Mouse (Mus musculus) intestine, embryonic 15.5 days (tissue): ENCODE results near the gene Dnajc5. TPM values are rescaled to one million over a fixed set of nuclear protein-coding genes. Genes with fewer than 3 reads are reported as not detected.
A peak's percentile ranks its signal among the peaks of the same experiment; 100 is the strongest.

Source experiments
- ATAC-seq: fragments of 200-750 bp; cut with Nextera tagmentation; 2 replicates; pipeline ENCODE4 v1.8.0; 2017; ENCODE audit warnings: moderate TSS enrichment, moderate library complexity
- H3K27ac ChIP-seq: fragments of 300-500 bp; sonication (generic); 2 replicates; pipeline ENCODE4 v1.5.1; 2015; ENCODE audit warnings: mild to moderate bottlenecking, inconsistent platforms
- H3K27me3 ChIP-seq: fragments of 300-500 bp; sonication (generic); replicated peaks from 2 replicates; pipeline ENCODE4 v1.6.1; 2015; ENCODE audit warnings: inconsistent platforms
- H3K36me3 ChIP-seq: fragments of 300-500 bp; sonication (generic); 2 replicates; pipeline ENCODE4 v1.6.1; 2015; ENCODE audit warnings: inconsistent platforms
- H3K4me1 ChIP-seq: fragments of 300-500 bp; sonication (generic); replicated peaks from 2 replicates; pipeline ENCODE4 v1.6.1; 2015; ENCODE audit warnings: inconsistent platforms
- H3K4me2 ChIP-seq: fragments of 300-500 bp; sonication (generic); replicated peaks from 2 replicates; pipeline ENCODE4 v1.6.1; 2015; ENCODE audit warnings: mild to moderate bottlenecking, inconsistent platforms
- H3K4me3 ChIP-seq: fragments of 300-500 bp; sonication (generic); replicated peaks from 2 replicates; pipeline ENCODE4 v1.5.1; 2015; ENCODE audit warnings: inconsistent platforms
- H3K9ac ChIP-seq: fragments of 300-500 bp; sonication (generic); 2 replicates; pipeline ENCODE4 v1.6.1; 2015; ENCODE audit warnings: inconsistent platforms
- H3K9me3 ChIP-seq: fragments of 300-500 bp; sonication (generic); 2 replicates; pipeline ENCODE4 v1.6.1; 2016; ENCODE audit warnings: inconsistent platforms
- WGBS: fragments of 180-500 bp; shearing (Covaris S2); methylation state at CpG from one replicate; pipeline ENCODE4 v1.1.7; 2015; 5-methylcytosine and 5-hydroxymethylcytosine counted together
- polyA plus RNA-seq: library from polyadenylated mRNA; unstranded; fragments of >200 nt; fragmentation: Nextera tagmentation; extraction: Ambion mirVana; gene quantifications from 2 replicates; pipeline ENCODE4 v1.2.1, GENCODE M21; 2015

Gene Dnajc5
- 74.5 and 76.4 TPM in 2 replicates for polyA plus RNA-seq

DNA sequence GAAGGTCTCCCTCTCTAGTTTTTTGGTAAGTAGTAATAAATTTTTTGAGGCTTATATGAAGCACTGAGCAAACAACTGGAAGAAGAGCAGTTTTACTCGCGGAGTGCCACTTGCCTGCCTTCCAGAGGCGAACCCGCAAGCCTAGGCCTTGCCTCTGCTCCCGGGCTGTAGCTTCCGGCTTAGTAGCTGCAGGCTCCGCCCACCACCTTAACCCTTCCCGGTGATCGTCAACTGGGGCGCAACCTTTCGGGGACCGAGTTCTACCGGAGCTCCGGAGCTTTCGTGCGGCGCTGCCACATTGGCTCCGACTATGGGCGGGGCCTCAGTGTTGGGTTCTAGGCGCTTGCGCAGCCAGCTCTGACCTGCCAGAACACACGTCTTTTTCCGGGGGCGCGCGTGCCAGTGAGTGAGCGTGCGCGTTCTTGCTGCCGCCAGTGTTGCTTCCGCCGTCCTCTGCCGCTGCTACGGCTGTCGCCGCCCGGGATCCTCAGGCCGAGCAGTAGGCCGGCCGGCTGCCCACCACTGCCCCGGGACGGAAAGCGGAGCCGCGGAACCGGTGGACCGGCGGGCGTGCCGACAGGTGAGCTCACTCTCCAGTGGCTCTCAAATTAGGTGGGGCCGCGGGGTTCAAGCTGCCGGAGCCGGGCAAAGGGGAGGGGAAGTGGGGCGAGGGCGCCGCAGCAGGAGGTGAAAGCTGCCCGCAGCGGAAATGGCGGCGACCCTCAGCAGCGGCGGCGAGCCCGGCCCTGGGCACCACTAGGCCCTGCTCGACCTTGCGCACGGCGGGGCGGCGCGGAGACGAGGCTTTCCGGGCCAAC lies at the start of gene Dnajc5:
Gene Dnajc5, plus strand, starts transcription at position 368 of the 818 bp plus-strand sequence.
- H3K27ac ChIP-seq = peak within 1 kb of the TSS; percentile 99
- H3K4me3 ChIP-seq = peak within 1 kb of the TSS; percentile 94
- peaks cover 12% of the 10 kb centered on the region for H3K4me1 ChIP-seq
- H3K27me3 ChIP-seq = no peaks in the 10 kb centered on the region
- H3K9ac ChIP-seq = peak within 1 kb of the TSS; percentile 95
- peak within 1 kb of the TSS; percentile 59 for H3K4me2 ChIP-seq
- ATAC-seq = peak; percentile 98
- peaks cover 9% of the 10 kb centered on the region for H3K36me3 ChIP-seq
- no peaks in the 10 kb centered on the region for H3K9me3 ChIP-seq
- WGBS = under 1% methylated on average over 72 of the region's 74 CpGs

DNA sequence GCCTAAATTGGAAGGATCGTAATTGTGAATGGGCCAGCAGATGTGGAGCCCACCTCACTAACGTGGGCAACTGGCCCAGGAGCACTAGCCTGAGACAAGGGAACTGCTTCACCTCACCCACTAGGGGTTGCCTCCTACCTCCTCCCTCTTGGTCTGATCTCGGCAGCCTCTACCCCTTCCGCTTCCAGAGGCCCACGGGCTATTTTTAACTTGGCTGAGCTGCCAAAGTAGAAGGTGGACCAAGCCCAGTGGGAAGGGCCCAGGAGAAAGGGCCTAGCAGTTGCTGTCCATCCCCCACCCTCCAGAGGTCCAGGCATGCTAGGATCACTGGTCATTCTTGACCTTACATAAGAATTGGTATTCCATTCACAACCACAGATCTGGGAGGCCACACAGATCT lies 49.0 kb upstream of the Dnajc5 start:
- H3K9ac ChIP-seq = no peak overlapping the region
- no peak overlapping the region for H3K4me2 ChIP-seq
- 50% methylated on average over 5 of the region's 5 CpGs for WGBS
- H3K27ac ChIP-seq = no peak overlapping the region
- no peaks in the 10 kb centered on the region for H3K27me3 ChIP-seq
- no peak for ATAC-seq
- H3K9me3 ChIP-seq = no peaks in the 10 kb centered on the region
- H3K36me3 ChIP-seq = no peaks in the 10 kb centered on the region
- no peak overlapping the region for H3K4me3 ChIP-seq
- no peaks in the 10 kb centered on the region for H3K4me1 ChIP-seq

DNA sequence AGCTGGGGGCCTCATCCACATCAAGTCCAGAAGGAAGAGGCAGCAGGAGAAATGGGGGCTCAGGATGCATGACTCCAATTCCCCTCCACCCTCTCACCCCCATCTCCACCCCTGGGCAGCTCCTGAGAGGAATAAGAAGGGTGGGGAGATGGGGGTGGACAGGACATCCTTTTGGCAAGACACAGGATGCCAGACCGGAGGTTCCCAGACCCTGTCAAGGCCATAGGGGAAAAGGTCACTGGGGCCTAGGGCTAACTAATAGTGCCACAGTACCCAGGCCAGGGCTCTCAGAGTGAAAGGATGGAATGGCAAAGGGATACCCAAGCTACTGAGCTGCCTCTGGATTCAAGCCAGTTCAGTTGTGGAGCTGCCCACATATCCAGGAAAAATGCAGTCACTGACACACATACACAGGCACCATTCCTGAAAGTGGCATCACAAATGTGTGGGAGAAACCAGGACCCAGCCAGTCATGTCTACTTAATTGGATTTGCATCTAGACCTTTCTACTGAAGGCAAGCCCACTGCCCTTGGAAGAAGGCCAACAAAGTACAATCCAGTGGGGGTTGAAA lies 47.9 kb upstream of the Dnajc5 start:
- Histone ChIP-seq H3K9me3 (no peaks in the 10 kb centered on the region), H3K4me2 (no peak overlapping the region), H3K4me3 (no peak overlapping the region), H3K4me1 (no peaks in the 10 kb centered on the region), H3K27ac (no peak overlapping the region), H3K36me3 (no peaks in the 10 kb centered on the region), H3K27me3 (no peaks in the 10 kb centered on the region), H3K9ac (no peak overlapping the region)
- WGBS = 80% methylated on average over 1 of the region's 1 CpGs
- ATAC-seq = no peak

DNA sequence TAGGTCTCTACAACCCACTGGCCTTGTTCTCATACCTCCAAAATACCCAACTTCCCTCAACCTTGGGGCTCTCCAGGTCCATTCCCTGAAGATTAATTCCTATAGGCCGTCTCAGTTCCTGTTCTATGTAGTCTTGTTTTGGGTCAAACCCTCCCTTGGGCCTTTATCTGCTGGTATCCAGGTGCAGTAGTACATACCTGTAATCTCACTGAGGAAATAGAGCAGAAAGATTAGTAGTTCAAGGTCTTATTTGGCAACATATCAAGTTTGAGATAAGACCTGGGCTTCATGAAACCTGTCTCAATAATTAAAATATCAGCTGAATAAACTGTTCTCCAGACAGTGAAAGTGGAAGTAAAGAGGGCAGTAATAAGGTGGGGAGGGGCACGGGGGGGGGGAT lies 37.2 kb upstream of the Dnajc5 start:
- 0 out of 2 replicates have a peak overlapping the region, but pooled peaks have one; percentile 24 for H3K4me2 ChIP-seq
- H3K9me3 ChIP-seq = no peaks in the 10 kb centered on the region
- H3K4me3 ChIP-seq = no peak overlapping the region
- no peaks in the 10 kb centered on the region for H3K27me3 ChIP-seq
- H3K4me1 ChIP-seq = peaks cover 27% of the 10 kb centered on the region
- 28% methylated on average over 2 of the region's 2 CpGs for WGBS
- no peak overlapping the region for H3K9ac ChIP-seq
- H3K27ac ChIP-seq = no peak overlapping the region
- no peaks in the 10 kb centered on the region for H3K36me3 ChIP-seq
- ATAC-seq = 0 out of 2 replicates have a peak, but pooled peaks have one; percentile 40

DNA sequence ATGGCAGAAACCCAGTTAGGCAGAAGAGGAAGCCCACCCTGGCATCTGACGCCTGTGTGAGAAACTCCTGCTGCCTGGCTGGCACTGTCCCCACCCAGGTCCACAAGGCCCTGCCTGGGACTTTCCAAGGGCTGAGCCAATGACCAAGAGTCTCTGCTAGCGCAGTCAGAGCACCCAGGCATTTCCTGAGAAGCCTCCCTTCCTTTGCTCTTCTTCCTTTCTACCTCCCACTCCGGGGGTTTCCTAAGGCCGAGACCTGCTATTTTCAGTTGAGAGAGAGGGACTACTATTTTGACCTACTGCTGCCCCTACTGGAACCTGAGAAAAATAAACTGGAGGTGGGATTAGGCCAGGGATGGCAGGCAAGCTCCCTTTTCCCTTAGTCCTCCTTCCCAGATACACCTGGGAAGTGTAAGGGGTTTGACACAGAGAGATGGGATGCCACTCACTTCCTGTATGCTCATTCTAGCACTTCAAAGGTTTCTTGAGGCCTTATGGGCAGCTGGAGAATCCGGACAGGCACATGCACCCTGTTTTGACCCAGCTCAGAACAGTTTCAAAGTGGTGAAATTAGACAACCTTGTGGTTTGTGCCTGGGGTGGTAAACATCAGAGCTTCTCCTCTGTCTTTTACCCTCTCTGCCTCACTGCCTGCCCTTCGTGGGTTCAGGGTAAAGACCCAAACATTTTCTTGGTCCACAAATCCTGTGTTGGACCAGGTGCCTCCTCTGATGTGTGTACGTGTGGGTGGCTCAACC lies 36.5 kb upstream of the Dnajc5 start:
- Histone ChIP-seq H3K4me3 (no peak overlapping the region), H3K9ac (no peak overlapping the region), H3K4me2 (0 out of 2 replicates have a peak overlapping the region, but pooled peaks have one; percentile 24), H3K27me3 (no peaks in the 10 kb centered on the region), H3K36me3 (no peaks in the 10 kb centered on the region), H3K9me3 (no peaks in the 10 kb centered on the region), H3K27ac (no peak overlapping the region), H3K4me1 (peaks cover 27% of the 10 kb centered on the region)
- 40% methylated on average over 7 of the region's 7 CpGs for WGBS
- peak; percentile 57; the same call in 1 of the 2 replicates for ATAC-seq

DNA sequence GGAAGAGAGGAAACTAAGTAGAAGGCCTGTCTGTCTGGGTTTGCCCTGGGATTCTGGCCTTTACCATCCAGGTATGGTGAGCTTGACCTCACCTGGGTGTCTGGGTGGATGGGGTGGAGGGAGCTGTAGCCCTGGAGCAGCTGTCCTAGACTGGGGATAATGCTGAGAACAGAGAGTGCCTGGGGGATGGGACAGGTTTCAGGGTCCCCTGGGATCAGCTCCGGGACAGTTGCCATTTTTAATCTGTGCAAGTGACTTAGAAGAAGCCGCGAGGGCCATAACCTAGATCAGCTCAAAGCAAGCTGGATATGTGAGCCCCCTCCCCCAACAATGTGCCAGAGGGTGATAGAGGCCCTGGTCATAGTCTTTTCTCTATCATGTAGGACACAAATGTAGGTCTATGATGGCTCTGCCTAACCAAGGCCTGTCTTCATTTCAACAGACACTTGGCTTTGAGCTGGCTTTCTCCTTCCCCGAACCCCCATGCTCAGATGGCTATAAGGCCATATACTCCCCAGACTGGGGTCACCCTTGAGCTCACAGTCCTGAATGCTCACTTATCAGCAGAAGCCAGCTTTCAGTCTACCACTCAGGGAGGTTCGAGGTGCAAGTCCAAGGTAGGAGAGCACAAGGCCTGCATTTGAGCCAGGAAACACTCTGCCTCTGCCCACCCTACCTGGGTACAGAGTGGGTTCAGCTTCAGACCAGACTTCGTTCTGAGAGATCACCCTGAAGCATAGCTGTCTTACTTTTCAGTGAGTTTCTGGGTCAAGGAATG lies 35.6 kb upstream of the Dnajc5 start:
- Histone ChIP-seq H3K4me1 (peaks cover 27% of the 10 kb centered on the region), H3K27ac (no peak overlapping the region), H3K27me3 (no peaks in the 10 kb centered on the region), H3K36me3 (no peaks in the 10 kb centered on the region), H3K9me3 (no peaks in the 10 kb centered on the region), H3K9ac (no peak overlapping the region), H3K4me3 (no peak overlapping the region), H3K4me2 (no peak overlapping the region)
- ATAC-seq = no peak
- 89% methylated on average over 6 of the region's 6 CpGs for WGBS

DNA sequence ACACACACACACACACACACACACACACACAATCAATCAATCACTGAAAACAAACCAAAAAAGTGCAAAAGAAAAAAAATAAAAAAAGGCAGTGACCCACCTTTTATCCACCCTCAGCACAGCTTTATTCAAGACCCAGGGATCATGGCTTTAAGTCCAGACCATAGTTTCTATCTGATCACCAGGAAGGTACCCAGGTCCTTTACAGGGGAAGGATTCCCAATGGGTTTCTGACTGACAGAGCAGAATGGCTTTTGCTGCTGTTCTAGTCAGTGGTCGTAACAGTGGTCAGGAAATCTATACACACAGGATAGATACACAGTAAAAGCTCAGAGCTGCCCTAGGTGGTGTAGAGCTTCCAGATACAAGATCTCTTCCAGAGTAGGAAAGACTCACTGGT lies 34.5 kb upstream of the Dnajc5 start:
- no peak overlapping the region for H3K4me3 ChIP-seq
- H3K36me3 ChIP-seq = no peaks in the 10 kb centered on the region
- no peaks in the 10 kb centered on the region for H3K9me3 ChIP-seq
- no peaks in the 10 kb centered on the region for H3K27me3 ChIP-seq
- no peak overlapping the region for H3K4me2 ChIP-seq
- H3K27ac ChIP-seq = peak overlapping the region; percentile 2; the same call in 1 of the 2 replicates
- H3K4me1 ChIP-seq = peaks cover 27% of the 10 kb centered on the region
- WGBS = 18% methylated on average over 1 of the region's 1 CpGs
- no peak overlapping the region for H3K9ac ChIP-seq
- no peak for ATAC-seq

DNA sequence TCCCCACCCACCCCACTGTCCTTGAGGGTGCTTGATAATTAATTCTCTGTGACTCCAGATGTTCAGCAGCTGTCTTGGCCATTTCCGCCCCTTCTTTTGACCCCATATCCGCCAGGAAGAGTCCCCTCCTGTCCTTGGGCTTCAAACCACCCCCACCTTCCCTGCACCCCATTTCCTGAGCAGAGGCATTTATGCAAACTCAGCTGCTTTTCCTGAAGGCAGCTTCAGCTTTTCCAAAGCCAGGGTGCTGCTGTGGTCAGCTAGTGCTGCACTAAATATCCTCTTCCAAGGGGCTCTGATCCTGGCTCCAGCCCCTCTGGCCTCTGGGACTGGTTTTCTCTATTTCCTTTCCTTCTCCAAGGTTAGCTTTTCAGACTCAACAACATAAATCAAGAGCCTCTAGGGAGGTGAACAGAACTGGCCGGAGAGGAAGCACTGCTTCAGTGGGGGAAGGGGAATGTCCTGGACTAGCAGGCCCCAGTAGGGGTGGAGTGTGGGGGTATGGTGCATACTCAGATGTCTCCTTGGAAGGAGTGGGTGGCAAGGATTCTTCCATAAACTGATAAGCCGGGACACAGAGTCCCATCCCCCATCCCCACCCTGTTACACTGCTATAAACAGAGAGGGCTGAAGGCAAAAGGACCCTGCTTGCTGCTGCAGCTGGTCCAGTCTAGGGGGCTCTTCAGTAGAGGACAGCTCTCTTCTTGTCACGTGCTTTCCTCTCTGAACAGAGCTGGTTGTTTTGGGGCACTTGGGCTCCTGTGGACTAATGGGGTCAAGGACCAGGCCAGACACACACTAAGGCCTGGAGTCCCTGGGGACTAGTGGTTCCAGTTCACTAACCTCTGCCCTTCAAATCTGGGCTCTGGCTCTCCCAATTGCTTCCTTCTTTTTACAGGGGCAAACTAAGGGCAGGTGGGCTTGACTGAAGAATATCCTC lies 32.7 kb upstream of the Dnajc5 start:
- Histone ChIP-seq H3K9ac (no peak overlapping the region), H3K27ac (peak overlapping the region; percentile 85), H3K4me2 (peak overlapping the region; percentile 11; the same call in 1 of the 2 replicates), H3K4me1 (peaks cover 27% of the 10 kb centered on the region), H3K27me3 (no peaks in the 10 kb centered on the region), H3K36me3 (no peaks in the 10 kb centered on the region), H3K9me3 (no peaks in the 10 kb centered on the region), H3K4me3 (no peak overlapping the region)
- 8% methylated on average over 5 of the region's 5 CpGs for WGBS
- ATAC-seq = peak; percentile 87

DNA sequence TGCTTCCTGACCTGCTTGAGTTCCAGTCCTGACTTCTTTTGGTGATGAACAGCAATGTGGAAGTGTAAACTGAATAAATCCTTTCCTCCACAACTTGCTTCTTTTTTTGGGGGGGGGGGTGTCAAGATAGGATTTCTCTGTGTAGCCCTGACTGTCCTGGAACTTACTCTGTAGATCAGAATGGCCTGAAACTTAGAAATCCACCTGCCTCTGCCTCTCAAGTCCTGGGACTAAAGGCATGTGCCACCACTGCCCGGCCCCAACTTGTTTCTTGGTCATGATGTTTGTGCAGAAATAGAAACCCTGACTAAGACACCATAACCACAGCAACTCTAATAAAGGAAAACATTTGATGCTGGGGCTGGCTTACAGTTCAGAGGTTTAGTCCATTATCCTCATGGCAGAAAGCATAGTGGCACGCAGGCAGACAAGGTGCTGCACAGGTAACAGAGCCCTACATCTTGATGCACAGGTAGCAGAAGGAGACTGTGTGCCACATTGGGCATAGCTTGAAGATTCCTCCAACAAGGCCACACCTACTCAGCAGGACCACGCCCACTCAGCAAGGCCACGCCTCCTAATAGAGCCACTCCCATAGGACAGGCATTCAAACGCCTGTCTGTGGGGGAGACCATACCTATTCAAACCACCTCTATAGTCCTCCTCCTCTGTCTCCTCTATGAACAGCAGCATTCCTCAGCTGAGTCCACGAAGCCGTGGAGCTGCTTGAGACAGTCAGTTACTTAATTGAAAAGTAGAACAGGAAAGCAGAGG lies 28.7 kb upstream of the Dnajc5 start:
- no peak overlapping the region for H3K27ac ChIP-seq
- no peak overlapping the region for H3K4me3 ChIP-seq
- no peak for ATAC-seq
- H3K4me1 ChIP-seq = peaks cover 18% of the 10 kb centered on the region
- no peak overlapping the region for H3K4me2 ChIP-seq
- no peak overlapping the region for H3K9ac ChIP-seq
- 32% methylated on average over 7 of the region's 7 CpGs for WGBS
- no peaks in the 10 kb centered on the region for H3K27me3 ChIP-seq
- no peaks in the 10 kb centered on the region for H3K9me3 ChIP-seq
- no peaks in the 10 kb centered on the region for H3K36me3 ChIP-seq

DNA sequence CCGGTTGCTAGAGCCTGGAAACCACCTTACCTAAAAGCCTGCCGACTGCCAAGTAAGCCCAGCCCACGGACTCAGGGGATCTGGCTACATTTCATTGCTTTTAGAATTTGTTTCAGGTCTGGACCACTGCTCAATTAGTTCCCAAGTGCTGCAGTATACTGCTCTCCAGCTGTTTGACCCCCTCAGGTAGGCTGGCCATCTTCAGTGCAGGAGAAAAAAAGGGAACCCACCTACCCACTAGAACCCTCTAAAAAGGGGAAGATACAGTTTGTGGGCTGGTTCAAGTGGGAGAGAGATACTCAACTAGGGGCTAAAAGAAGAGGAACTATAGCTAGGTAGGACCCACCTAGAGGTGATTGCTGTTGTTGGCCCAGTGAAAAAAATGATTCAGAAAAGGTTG lies 28.1 kb upstream of the Dnajc5 start:
- 52% methylated on average over 3 of the region's 3 CpGs for WGBS
- Histone ChIP-seq H3K9me3 (no peaks in the 10 kb centered on the region), H3K4me2 (no peak overlapping the region), H3K4me1 (peaks cover 12% of the 10 kb centered on the region), H3K27ac (no peak overlapping the region), H3K4me3 (no peak overlapping the region), H3K27me3 (no peaks in the 10 kb centered on the region), H3K36me3 (no peaks in the 10 kb centered on the region), H3K9ac (no peak overlapping the region)
- ATAC-seq = no peak
